Mouse (Mus musculus) adrenal gland, adult 2 months (tissue): ENCODE data around the gene Rbbp6. TPM values are rescaled to one million over a fixed set of nuclear protein-coding genes. Genes with fewer than 3 reads are reported as not detected.

Experiments used
- DNase-seq: peaks from one replicate; pipeline ENCODE4 v3.0.0; 2021
- long read RNA-seq: library from polyadenylated mRNA; stranded (forward); transcript quantifications from one replicate; pipeline ENCODE4 v2.0.0, GENCODE M21; 2021
- polyA plus RNA-seq: library from polyadenylated mRNA; depleted of rRNA; stranded (reverse); fragments of >200 nt; gene quantifications from 2 replicates; pipeline ENCODE4 v1.2.3, GENCODE M21; 2012; rRNA removed
- total RNA-seq, 2 experiments: library from RNA; stranded (reverse); gene quantifications; 2 replicates each; pipeline ENCODE4 v1.2.3; 2021

Gene Rbbp6
- 10 to 100 TPM; 43.8 to 82.9 TPM for total RNA-seq
- polyA plus RNA-seq, result 5.5 and 8.0 TPM in 2 replicates
- long read RNA-seq, full-length matches to known transcripts, result 21 of 45 reads
- long read RNA-seq, partial matches to known transcripts, result 3 of 45 reads
- long read RNA-seq, other reads (novel, unspliced or antisense), result 21 of 45 reads

DNA sequence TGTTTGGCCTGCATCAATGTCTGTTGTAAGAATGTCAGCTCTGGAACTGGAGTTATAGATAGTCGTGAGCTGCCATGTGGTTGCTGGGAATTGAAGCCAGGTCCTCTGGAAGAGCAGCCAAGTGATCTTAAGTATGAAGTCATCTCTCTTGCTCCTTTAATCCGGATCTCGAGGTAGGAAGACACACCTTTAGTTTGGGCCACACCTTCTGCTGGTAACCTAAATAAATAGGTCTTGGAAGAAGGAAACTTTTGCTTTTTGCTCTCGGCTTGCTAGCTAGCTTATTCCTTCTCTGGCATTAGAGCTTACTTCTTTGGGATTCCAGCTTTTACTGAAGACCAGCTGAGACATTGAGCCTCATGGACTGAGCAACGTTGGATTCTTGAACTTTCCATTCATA lies at the start of gene Rbbp6:
Gene Rbbp6 (plus strand): TSS at position 301 of the 400 bp plus-strand sequence.
- DNase-seq, result no peak

DNA sequence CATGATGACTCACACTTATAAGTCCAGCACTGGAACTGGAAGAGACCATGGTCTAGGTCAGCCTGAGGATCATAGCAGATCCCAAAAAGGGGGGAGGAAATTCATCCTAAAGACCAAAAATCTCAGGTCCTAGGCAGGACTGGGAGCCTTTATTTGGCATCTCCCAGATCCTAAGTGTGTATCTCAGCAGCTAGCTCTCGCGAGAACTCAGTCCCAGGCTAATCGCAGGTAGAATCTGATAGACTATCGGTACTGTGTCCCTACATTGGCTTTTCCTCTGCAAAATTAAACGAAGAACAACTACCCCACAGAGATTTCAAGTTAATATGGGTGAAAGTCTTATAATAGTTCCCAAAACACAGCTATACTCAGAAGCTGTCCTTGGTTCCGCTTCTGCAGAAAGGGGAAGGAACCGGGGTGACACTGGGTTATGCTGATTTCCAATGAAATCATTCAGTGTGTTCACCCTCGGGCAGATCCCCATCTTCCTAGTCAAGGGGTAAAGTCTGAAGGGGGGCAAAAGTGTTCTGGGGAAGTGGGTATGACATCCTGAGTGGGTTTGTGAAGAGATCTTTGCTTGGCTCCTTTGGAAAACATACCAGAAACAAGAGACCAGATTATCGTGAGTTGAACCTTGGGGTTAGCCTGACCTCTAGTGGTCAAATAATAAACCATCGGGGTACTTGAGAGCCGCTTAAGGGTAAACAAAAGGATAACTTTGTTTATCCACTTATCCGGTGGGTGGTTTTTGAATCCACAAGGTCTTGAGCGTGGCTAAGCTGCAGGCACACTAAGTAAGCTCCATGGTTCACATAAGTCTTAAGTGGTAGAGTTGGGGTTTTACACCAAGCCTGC lies 45.5 kb upstream of the Rbbp6 start:
- peak; percentile 18 for DNase-seq

DNA sequence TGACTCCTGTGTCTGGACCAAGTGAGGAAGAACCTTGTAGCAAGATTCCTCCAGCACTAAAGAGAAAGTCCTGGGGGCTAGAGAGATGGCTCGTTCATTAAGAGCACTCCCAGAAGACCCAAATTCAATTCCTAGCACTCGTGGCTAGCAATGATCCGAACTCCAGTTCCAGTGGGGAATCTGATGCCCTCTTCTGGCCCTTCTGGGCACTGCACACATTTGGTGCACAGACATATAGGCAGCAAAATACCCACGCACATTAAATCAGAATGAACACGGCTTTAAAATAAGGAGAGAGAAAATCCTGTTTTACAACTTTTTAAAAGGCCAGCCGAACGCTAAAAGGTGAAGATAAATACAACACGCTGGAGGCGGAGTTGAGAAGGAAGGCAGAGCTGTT lies 43.9 kb upstream of the Rbbp6 start:
- no peak for DNase-seq

DNA sequence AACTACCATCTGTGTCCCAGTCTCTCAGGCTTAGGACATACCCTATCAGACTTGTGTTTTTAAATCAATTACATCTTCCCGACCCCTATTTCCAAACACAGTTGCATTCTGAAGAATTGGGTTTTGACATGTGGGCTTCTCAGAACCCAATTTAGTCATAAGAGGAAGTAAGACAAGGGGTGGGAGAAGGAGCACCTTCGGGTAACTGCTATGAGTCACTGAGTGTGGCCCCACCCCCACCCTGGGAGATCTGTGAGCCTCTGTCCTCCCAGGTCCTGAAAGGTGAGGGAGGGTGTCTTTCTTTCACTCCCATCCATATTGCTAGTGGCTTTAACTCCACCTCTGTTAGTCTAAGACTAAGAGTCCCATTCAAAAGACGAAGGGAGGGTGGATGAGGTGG lies 41.2 kb upstream of the Rbbp6 start:
- no peak for DNase-seq

DNA sequence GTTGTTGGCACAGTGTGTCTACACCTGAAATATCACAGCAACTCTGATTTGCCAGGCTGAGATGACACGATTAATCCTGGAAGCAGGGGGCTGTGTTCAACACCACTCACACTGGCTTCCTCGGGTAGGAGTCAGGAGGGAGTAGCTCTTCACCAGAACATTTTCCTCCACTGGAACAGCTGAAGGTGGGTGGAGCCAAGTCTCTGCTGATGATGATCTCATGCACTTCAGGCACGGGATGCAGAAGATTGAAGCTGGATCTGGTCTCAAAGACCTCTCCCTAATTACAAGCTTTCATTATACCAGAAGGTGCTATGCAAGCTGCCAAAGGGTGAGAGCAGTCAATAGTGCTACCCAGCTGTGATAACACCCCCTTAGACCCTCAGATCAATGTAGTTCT lies 35.0 kb upstream of the Rbbp6 start:
- DNase-seq, result no peak

DNA sequence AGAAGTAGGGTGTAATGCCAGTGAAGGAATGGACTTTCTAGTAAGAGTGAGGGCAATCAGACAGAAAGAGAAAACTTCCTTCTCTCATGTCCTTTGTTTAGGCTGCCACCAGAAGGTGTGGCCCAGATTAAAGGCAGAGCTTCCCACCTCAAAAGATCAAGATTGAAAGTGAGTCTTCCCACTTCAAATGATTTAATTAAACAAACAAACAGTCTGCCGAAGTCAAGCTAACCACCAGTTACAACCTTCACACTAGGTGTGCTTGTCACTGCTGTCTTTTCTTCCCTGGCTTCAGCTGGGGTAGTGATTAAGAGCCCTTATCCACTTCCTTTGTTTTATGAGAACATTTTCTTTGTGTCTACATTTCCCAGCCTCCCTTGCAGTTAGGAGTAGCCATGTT lies 33.3 kb upstream of the Rbbp6 start:
- no peak for DNase-seq

DNA sequence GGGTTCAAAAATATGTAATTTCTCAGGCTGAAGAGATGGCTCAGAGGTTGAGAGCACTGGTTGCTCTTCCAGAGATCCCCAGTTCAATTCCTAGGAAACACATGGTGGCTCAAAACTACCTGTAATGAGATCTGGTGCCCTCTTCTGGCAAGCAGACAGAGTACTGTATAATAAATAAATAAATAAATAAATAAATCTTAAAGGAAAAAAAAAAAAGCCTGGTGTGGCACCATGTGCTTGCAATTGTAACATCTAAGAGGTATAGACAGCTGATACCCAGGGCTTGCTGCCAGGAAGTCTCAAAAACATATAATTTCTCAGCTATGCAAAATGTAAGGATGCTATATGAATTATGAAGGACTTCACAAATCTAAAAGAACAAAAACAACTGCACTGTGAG lies 28.9 kb upstream of the Rbbp6 start:
- DNase-seq, result no peak

DNA sequence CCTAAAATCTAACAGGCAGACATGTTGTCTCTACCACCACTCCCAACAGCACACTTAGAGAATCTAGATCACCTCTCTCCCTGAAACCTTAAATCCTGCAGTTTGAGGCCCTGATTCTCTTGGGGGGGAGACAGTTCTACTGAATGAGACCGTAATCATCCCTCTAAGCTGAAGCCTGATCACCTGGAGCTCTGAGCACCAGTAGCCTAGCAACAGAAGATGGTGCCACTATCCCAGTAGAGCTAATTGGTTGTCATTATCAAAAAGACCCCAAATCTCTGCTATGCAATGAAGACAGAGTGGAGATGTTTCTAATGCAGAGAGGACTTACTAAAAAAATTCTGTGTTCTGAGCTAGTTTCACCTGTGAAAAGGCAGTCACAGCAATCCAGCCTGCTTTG lies 27.3 kb upstream of the Rbbp6 start:
- DNase-seq, result no peak

DNA sequence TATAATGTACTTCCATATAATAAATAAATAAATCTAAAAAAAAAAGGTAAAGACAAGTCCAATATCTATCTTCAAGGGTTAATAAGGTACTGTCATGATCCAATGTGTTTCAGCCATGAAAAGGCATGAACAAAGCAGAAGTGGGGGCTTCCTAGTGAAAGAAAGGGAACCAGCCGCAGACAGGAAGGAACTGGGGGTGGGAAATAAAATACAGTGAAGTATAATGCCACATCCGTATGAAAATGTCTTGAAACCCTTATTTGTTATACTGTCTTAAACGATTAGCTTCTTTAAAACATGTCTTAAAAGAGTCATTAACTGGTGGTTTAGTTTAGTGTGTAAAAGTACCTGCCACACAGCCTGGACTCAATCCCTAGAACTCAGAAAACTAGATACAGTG lies 26.3 kb upstream of the Rbbp6 start:
- DNase-seq, result no peak

DNA sequence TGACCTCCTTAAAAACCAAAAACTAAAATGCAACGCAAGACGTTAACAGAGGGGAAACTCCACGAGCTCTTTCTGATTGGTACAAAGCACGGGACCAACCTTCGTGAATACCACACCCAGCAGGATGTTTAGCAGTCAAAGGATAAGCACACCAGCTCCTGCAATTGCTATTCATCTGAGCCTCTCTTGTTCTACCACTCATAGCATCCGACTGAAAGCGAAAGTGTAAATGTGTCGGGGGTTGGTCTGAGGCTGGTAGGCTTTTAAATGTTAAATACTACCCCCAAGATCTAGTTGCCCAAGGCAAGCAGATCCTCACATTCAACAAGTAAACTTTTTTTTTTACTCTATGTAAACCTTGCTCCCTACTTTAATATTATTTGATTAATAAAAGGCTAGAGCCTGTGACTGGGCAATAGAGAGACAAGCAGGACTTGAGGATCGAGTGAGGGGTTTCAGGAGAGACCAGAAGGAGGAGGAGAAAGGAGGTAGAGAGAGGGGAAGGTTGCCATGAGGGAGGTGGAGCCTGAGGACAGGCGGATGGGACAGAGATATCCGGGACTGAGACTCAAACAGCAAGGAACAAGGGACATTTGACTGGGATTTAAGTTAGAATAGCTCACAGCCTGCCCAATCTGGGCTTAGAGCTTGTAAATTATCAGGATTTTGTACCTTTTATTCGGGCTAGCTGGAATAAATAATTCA lies 25.0 kb upstream of the Rbbp6 start:
- DNase-seq, result no peak

DNA sequence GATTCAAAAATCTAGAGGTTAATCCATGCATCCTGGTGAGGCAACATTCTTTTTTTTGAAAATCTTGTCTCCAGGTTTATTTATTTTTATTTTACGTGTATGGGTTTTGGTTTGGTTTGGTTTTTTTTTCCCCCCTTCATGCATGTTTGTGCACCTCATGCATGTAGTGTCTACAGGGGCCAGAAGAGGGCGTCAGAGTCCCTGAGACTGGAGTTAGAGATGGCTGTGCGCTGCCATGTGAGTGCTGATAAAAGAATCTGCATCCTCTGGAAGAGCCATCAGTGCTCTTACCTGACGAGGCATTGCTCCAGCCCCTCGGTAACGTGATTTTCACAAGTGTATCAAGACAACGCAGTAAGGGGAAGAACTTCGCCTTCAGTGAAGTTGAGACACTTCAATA lies 23.4 kb upstream of the Rbbp6 start:
- DNase-seq, result no peak

DNA sequence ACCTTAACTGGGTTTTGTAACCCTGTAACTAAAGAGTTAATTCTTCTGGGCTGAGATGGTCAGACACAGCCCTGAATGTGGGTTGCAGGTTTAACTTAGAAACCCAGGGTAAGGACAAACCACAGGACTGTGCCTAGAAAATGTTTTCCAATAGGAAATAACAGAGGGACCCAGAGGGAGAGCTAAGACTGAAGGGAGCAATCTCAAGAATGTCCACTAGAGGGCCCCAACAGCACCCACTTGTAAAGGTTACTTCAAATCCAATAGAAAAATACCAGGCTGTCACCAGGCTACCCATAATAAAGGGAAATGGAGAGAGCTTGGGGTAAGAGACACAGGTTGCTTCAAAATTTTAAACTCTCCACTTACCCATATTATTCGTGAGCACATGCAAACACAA lies 20.3 kb upstream of the Rbbp6 start:
- peak; percentile 79 for DNase-seq

DNA sequence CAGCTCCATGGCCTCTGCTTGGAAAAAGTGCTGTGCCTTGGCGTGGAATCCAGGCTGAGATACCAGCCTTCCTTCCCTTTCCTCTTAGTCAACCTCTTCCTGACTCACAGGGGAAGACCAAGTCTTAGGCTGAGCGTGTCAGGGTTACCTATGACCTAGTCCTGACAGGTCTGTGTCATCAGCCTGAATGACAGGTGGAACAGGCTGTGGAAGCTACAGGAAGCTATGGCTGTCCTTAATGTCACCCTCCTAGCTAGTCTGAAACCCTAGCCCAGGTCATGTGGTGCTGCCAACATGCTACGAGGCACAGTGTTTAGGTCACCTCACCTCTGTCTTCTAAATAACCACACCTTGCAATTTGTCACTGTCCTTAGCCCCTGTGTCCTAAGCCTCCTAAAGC lies 16.2 kb upstream of the Rbbp6 start:
- DNase-seq, result no peak

DNA sequence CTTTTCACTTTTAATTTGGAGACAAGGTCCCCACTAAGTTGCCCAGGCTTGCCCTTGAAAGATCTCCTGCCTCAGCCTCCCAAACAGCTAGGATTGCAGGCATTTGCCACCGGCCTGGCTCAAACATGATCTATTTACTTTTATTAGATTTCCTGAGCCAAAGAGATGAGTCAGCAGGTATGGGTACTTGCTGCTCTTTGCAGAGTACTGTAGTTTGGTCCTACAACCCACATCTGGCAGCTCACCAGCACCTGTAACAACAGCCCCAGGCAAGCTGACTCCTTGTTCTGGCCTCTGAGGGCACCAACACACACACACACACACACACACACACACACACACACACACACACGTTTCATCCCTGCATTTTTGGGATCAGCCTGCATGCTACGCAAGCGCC lies 14.0 kb upstream of the Rbbp6 start:
- DNase-seq, result peak; percentile 16

DNA sequence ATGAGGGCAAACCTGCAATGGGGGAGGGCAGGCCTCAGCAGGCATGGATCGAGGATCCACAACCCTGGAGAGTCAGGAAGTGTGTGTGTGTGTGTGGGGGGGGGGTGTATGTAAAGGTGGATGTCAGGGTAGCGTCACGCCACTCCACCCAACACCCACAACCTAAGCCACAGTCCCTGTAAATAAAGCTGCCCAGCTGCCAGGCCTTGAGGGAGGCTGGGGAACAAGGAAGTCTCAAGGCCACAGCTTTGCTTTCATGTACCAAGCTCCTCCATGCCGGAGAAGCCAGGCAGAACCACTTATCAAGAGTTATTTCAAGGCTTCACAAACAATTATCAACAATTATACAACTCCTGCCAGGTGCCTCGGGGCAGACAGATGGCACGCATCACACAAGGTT lies 13.4 kb upstream of the Rbbp6 start:
- peak; percentile 38 for DNase-seq

DNA sequence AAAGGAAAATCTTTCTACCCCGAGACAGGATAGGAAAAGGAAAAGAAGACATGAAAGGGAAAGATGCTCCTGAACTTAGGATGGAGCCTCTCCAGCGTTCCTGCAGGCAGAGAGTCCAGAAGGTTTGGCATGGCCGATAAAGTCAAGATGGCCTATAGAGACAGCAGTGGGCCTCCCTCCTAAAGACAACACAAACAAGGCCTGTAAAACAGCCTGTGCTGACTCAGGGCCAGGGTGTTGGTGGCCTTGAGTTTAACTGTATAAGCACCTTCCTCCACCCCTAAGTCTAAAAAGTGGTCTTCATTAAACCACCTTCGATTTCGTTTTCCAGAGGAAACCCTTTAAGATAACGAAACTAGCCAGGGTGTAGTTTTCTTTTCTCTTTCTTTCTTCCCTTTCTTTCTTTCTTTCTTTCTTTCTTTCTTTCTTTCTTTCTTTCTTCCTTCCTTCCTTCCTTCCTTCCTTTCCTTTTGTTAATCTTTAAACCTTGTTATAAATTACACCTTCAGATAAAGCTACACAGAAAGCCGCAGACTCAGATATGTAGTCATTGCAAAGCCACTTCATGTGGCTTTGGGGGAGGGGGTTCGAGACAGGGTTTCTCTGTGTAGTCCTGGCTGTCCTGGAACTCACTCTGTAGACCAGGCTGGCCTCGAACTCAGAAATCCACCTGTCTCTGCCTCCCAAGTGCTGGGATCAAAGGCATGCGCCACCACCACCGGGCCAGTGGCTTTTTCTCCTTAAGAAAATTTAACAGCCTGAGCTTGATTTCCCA lies 10.8 kb upstream of the Rbbp6 start:
- DNase-seq, result no peak

DNA sequence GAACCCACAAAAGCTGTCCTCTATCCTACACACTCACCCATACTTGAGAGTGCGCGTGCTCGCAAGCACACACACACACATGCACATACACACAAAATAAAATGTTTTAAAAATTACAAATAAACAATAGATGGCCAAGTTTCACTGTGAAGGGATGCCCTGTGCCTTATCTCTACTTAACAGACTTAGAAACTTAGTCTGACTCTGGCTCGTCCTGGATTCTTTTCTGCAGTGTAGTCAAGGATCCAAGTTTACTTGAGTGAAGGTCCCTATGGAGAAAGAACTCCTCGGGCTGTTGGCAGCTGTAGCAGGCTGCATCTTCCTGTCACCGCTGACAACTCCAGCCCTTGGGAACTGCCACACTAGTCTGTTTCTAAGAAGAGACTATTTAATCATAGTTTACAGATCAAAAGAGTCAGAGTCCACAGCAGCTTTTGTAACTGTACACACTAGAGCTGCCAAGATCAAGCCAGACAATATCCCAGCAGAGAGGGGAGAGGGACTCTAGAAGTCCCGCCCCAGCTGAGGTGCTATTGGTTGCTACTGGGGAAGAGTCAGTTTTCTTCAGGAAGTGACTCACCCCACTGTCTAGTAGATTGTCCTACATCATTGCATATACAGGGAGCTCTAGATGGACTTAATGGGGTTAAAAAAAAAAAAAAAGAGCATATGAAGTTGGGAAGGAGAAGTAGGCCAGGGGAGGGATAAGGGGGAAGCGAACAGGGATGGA lies 10.1 kb upstream of the Rbbp6 start:
- peak; percentile 69 for DNase-seq

DNA sequence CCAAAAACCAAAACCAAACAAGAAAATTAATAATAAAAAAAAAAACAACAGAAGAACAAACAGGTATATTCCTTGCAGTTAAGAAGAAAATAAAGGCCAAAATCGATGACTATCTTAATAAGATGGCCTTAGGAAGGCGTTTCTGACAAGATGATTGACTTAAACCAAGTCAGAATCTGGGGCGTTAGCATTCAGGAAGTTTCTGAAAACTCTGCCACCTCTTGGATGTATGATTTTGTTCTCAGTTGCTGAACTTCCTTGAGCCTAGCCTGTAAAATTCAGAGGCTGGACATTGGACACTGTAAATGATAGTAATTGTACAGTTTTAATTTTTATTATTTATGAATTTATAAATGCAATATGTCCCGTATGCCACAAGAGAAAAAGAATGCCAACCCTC lies 3.3 kb downstream of the Rbbp6 start:
- no peak for DNase-seq

DNA sequence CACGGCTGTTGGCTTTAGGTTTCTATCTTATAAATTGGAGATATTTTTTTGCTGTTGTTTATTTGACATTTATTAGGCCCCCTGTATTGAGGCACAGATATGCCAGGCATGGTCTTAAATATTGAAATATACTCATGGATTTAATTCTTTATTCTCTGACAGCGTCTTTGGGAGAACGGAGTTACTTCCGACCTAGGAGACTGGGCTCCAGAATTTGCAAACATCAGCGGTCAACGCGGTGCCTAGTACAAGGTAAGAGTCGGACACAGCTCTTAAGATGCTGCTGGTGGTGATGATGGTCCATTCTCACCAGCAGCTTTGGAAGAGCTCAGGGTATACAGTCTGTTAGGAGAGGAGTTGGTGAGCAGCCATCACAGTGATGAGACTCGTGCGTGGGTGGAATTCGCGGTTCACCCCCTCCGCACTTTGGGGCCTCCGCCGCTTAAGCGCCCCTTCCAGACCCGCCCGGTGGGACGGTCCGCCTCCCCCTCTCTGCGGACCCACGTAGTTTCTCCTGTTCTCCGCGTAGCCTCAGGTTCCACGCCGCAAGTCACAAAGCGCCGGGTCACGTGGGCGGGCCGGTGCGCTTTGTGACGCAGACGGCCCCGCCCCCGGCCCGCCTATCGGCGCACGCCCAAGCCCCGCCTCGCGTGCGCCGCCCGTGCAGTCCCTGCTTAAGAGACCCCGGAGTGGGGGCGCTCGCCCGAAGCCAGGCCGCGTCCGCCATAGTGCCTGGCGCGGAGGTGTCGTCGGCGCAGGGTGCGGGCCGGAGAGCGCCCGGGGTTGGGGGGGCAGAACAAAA lies 3.9 kb downstream of the Rbbp6 start:
- DNase-seq, result peak; percentile 95

DNA sequence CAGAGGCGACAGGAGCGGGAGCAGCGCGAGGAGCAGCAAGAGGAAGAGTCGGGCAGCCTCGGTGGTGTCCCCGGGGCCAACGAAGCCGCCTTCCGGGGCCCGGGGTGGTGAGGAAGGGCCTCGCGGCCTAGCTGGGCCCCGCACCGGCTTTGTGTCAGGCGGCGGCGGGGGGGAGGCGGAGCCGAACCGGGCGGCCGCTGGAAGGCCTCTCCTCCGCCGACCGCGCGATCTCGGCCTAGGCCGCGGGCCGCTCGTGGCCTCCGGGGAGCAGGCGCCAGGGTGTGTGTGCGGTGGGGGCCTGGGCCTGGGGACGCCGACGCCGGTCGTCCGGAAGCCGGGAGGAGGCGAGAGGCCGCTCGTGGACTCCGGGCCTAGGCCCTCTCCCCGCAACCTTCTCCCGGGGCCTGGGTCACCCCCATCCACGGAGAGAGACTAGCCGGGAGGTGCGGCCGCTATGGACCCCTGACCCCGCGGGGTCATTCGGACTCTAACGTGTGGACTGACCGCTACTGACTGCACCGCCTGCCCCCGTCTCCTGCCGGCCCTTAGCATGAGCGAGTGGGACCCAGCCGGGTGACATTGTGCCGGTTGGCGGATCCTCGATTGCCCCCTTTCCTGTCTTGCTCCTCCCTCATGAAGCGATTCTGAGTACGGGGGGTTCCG lies 4.8 kb downstream of the Rbbp6 start:
- peak; percentile 82 for DNase-seq
